Mouse (Mus musculus): ENCODE measurements around the gene Atf6. TPM values are rescaled to one million over a fixed set of nuclear protein-coding genes. Genes with fewer than 3 reads are reported as not detected.
A peak's percentile ranks its signal among the peaks of the same experiment; 100 is the strongest.

Gene Atf6
- total and polyA plus RNA-seq, 2 experiments from 2014 or later = 6.1 to 15.7 TPM

GRCm38 (mm10) chr1:170657228-170657521 is 210.4 kb downstream of the Atf6 start:
- H3K9ac ChIP-seq (replicated peaks; ENCODE audit: low read length) = no peak overlapping the region
- H3K9me3 ChIP-seq (ENCODE audit: low read length) = no peaks in the 10 kb centered on the region
- whole genome bisulfite sequencing = 44% methylated on average over 2 of the region's 2 CpGs
- H3K36me3 ChIP-seq (ENCODE audit: insufficient read depth, low read length) = no peaks in the 10 kb centered on the region
- no peak for ATAC-seq
- no peak overlapping the region for H3K4me2 ChIP-seq (ENCODE audit: low read depth, low read length)
- no peak for DNase-seq (ENCODE audit: low spot score)
- H3K27me3 ChIP-seq (ENCODE audit: insufficient read depth, low read length) = no peaks in the 10 kb centered on the region
- peaks cover 3% of the 10 kb centered on the region; the same call in 1 of the 2 replicates for H3K4me1 ChIP-seq (ENCODE audit: insufficient read depth, low read length)
- H3K4me3 ChIP-seq (ENCODE audit: low read length) = no peak overlapping the region
- no peak overlapping the region for H3K27ac ChIP-seq
- TF ChIP-seq CTCF (IDR thresholded peaks at IDR 0.05; ENCODE audit: low read depth) = no peak

GRCm38 (mm10) chr1:170656518-170657227 is 210.9 kb downstream of the Atf6 start:
- H3K4me2 ChIP-seq (ENCODE audit: low read depth, low read length) = no peak overlapping the region
- H3K4me3 ChIP-seq (ENCODE audit: low read length) = no peak overlapping the region
- no peak overlapping the region for H3K27ac ChIP-seq
- H3K27me3 ChIP-seq (ENCODE audit: insufficient read depth, low read length) = no peaks in the 10 kb centered on the region
- H3K4me1 ChIP-seq (ENCODE audit: insufficient read depth, low read length) = peaks cover 3% of the 10 kb centered on the region; the same call in 1 of the 2 replicates
- WGBS = 64% methylated on average over 11 of the region's 11 CpGs
- no peaks in the 10 kb centered on the region for H3K9me3 ChIP-seq (ENCODE audit: low read length)
- ATAC-seq (no peak), DNase-seq (ENCODE audit: low spot score) (no peak)
- H3K36me3 ChIP-seq (ENCODE audit: insufficient read depth, low read length) = no peaks in the 10 kb centered on the region
- TF ChIP-seq CTCF (IDR thresholded peaks at IDR 0.05; ENCODE audit: low read depth) = no peak
- H3K9ac ChIP-seq (replicated peaks; ENCODE audit: low read length) = no peak overlapping the region

- no peak for TF ChIP-seq CTCF (IDR thresholded peaks at IDR 0.05; ENCODE audit: low read depth)
- no peaks in the 10 kb centered on the region for H3K9me3 ChIP-seq (ENCODE audit: low read length)
- DNase-seq (ENCODE audit: low spot score) = peak; percentile 57
Measured at GRCm38 (mm10) chr1:170655280-170655917, 212.2 kb downstream of the Atf6 start.

More at GRCm38 (mm10) chr1:170655280-170655917, 212.2 kb downstream of the Atf6 start:
- H3K27me3 ChIP-seq (ENCODE audit: insufficient read depth, low read length) = no peaks in the 10 kb centered on the region
- peak; percentile 84 for ATAC-seq
- WGBS = 49% methylated on average over 5 of the region's 5 CpGs
- no peak overlapping the region for H3K4me2 ChIP-seq (ENCODE audit: low read depth, low read length)
- H3K9ac ChIP-seq (replicated peaks; ENCODE audit: low read length) = no peak overlapping the region
- H3K27ac ChIP-seq = no peak overlapping the region
- H3K4me3 ChIP-seq (ENCODE audit: low read length) = no peak overlapping the region
- H3K4me1 ChIP-seq (ENCODE audit: insufficient read depth, low read length) = peaks cover 3% of the 10 kb centered on the region; the same call in 1 of the 2 replicates
- H3K36me3 ChIP-seq (ENCODE audit: insufficient read depth, low read length) = no peaks in the 10 kb centered on the region

Other genes starting within 250 kb of the Atf6 start
- 7.1 and 7.3 TPM in 2 replicates for gene Olfml2b, start 223.2 kb downstream of the Atf6 start, total RNA-seq (2014; rRNA removed)
- 2.7 and 3.9 TPM in 2 replicates for gene Olfml2b, start 223.2 kb downstream of the Atf6 start, polyA plus RNA-seq (2015; fragmentation: Nextera tagmentation; extraction: Ambion mirVana)
- gene Gm26620, start 17.3 kb upstream of the Atf6 start, total RNA-seq (2014; rRNA removed) = 0.52 TPM in 1 of 2 replicates, not detected in the other
- gene Gm26620, start 17.3 kb upstream of the Atf6 start, polyA plus RNA-seq (2015; fragmentation: Nextera tagmentation; extraction: Ambion mirVana) = 0.86 and 1.5 TPM in 2 replicates
- 25.4 and 40.4 TPM in 2 replicates for gene Dusp12, start 17.8 kb upstream of the Atf6 start, total RNA-seq (2014; rRNA removed)
- 32.0 and 34.4 TPM in 2 replicates for gene Dusp12, start 17.8 kb upstream of the Atf6 start, polyA plus RNA-seq (2015; fragmentation: Nextera tagmentation; extraction: Ambion mirVana)
- 0.68 and 0.86 TPM in 2 replicates for gene Fcrlb, start 45.2 kb upstream of the Atf6 start, total RNA-seq (2014; rRNA removed)
- 1.0 and 1.4 TPM in 2 replicates for gene Fcrlb, start 45.2 kb upstream of the Atf6 start, polyA plus RNA-seq (2015; fragmentation: Nextera tagmentation; extraction: Ambion mirVana)
- gene Fcrla, start 59.8 kb upstream of the Atf6 start, total RNA-seq (2014; rRNA removed) = not detected in 2 replicates
- not detected in 2 replicates for gene Fcrla, start 59.8 kb upstream of the Atf6 start, polyA plus RNA-seq (2015; fragmentation: Nextera tagmentation; extraction: Ambion mirVana)
- 2.2 and 5.3 TPM in 2 replicates for gene Fcgr2b, start 108.8 kb upstream of the Atf6 start, total RNA-seq (2014; rRNA removed)
- 3.6 and 4.3 TPM in 2 replicates for gene Fcgr2b, start 108.8 kb upstream of the Atf6 start, polyA plus RNA-seq (2015; fragmentation: Nextera tagmentation; extraction: Ambion mirVana)
- 0.58 TPM in 1 of 2 replicates, not detected in the other for gene Fcgr4, start 151.1 kb upstream of the Atf6 start, total RNA-seq (2014; rRNA removed)
- gene Fcgr4, start 151.1 kb upstream of the Atf6 start, polyA plus RNA-seq (2015; fragmentation: Nextera tagmentation; extraction: Ambion mirVana) = 0.55 and 0.71 TPM in 2 replicates
- 15.2 and 15.9 TPM in 2 replicates for gene Fcgr3, start 197.2 kb upstream of the Atf6 start, total RNA-seq (2014; rRNA removed)
- gene Fcgr3, start 197.2 kb upstream of the Atf6 start, polyA plus RNA-seq (2015; fragmentation: Nextera tagmentation; extraction: Ambion mirVana) = 14.1 and 15.5 TPM in 2 replicates
- 2.7 and 6.7 TPM in 2 replicates for gene Cfap126, start 246.1 kb upstream of the Atf6 start, total RNA-seq (2014; rRNA removed)
- gene Cfap126, start 246.1 kb upstream of the Atf6 start, polyA plus RNA-seq (2015; fragmentation: Nextera tagmentation; extraction: Ambion mirVana) = 12.2 and 15.3 TPM in 2 replicates